Mouse (Mus musculus) megakaryocyte, adult 5-6 weeks (primary cell): ENCODE measurements around the gene Gemin7. TPM values are rescaled to one million over a fixed set of nuclear protein-coding genes. Genes with fewer than 3 reads are reported as not detected.

Source experiments
- ATAC-seq: 2 replicates; pipeline ENCODE4 v1.8.0; 2016; ENCODE audit warnings: mild to moderate bottlenecking, inconsistent platforms; ENCODE audit not compliant: poor library complexity, severe bottlenecking
- total RNA-seq, 2 experiments: library from RNA; stranded (forward) in 1 of 2; stranded (reverse) in 1 of 2; fragments of 153-499, 151-499 nt in 1 of 2; fragments of 221-1000, 200-1000 nt in 1 of 2; gene quantifications; 2 replicates each; pipeline versions ENCODE4 v1.2.3 to v1.2.4; 2015 to 2017

The Gemin7 gene
- total RNA-seq, 2 experiments from 2014 or later = 39.9 to 107 TPM

DNA sequence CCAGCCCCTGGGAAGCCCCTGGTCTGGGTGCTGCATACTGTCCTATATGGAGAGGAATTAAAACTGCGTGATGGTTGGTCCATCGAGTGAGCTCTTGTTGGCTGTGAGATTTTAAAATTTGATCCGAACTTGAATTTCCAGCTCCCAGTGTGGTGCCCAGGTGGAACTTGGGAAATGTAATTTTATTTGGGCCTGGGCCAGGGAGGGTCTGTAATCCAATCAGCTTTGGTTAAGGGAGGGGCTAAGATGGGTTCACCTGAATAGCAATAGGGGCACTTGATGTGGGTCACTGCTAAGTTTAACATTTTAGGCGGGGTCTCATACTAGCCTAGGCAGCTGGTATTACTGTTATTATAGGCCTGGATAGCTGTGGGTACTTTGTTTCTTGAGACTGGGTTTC, 1.0 kb upstream of the Gemin7 start:
- ATAC-seq = no peak

DNA sequence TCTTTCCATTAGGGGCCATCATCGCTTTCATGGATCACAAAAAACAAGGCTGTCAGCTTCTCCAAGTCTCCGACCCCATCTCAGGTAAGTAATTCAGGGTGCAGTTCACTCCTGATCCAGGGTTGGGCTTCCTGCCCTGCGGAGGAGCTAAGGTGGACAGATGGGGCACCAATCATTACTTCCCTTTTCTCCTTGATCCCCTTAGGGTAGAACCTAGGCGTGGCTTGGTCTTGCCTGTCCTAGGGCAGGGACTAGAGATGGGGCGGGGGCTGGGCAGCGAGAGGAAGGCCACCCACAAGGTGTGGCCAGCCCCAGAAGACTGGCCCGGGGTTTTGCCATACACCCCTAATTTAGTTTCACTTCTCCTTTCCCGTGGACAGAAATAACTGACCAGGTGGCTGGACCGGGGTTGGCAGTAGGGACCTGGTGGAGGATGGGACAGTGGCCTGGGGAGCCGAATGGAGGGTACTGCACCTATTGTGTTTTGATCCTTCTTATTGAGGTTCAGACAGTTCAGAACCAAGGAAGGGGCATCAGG, 551 bp upstream of the Gemin7 start:
- ATAC-seq = peak; percentile 87

DNA sequence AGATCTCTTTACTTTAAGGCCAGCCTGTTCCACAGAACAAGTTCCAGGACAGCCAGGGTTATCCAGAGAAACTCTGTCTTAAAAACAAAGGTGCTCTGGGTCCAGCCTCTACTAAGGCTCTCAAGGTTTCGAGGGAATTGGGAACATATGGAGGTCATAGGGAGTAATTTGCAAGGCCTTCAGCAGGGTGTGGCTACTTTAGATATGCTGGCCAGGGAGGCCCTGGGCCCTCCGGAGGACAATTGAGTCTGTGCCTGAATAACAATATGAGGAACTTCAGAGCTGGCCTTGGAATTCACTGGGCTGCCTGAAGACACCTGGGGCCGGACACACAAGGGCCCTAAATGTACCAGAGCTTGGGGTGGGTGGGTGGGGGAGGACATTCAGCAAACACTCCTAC, 1.8 kb downstream of the Gemin7 start:
- no peak for ATAC-seq

DNA sequence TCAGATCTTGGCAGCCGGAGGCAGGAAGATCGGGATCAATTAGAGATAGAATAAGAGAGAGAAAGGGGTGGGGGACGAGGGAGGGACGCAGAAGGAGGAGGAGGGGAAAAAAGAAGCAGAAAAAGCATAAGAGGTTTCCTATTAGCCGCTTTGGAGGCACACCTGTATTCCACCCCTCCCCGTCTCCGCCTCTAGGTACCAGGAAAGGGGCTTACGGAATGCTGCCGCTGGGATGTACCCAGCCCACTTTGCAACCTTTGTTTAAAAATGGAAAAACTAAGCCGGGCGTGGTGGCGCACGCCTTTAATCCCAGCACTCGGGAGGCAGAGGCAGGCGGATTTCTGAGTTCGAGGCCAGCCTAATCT, 3.6 kb downstream of the Gemin7 start:
- ATAC-seq = no peak

DNA sequence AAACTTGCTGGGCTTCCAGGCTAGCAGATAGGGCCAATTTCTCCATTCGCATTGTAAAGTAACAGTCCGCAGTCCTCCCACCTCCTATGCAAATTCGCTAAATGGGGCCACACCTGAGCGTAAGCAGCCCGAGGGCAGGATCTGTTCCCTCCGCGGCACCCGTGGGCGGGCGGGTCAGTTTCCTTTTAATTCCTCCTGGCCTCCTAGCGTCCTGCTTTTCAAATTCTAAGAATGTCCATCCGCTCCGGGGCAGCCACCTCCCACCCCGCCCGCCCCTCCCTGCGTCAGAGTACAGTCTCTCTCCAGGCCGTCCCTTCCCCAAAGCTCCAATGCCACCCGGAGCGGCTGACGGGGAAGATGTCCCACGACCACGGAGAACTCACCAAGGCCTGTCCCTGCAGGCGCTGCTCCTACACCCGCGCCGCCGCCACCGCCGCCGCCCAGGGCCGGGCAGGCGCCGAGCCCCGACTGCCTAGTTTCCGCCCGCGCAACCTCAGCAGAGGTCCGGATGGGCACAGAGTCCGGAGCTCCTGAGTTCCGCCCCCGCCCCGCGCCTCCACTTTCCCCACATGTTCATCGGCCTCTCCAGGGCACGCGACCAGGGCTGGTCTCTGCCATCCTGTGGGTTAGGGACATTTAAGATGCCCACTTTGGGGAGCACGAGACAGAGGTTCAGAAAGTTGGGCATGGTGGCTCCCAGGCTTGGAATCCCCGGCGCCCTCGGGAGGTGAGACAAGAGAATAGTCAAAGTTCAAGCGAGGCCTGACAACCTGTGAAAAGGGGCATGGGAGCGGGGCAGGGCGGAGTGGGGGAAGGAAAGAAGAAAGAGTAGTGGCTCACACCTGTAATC, 4.2 kb downstream of the Gemin7 start:
- ATAC-seq = peak; percentile 70

DNA sequence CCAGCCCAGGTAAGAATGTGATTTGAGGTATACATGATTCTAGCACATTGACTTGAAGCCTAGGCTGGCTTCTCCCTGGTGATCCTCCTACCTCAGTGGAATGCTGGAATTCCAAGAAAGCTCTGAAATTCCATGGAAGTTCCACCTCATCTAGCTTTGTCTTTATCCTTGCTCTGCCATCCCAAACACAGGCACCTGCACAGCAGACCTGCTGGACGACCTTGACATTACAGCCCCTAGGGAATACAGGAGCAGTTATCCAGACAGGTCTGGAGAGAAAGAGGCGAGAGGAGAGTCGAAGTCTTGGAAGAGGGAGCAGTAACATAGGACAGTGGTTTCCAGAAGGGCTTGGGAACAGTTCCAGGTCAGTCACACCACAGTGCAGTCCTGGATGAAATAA, 7.7 kb downstream of the Gemin7 start:
- no peak for ATAC-seq

DNA sequence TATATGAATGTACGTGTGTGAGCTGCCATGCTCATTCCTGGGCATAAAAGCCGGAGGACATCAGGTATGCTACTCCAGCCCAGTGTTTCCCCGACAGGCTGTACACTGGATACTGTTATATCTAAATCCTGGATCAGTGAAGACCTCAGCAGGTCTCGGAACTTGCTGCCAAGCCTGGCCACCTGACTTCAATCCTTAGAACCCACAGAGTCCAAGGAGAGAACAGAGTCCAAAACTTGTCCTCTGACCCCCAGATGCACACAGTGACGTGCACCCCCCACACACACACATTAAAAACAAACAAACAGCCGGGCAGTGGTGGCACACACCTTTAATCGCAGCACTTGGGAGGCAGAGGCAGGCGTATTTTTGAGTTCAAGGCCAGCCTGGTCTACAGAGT, 10.0 kb downstream of the Gemin7 start:
- ATAC-seq = no peak

DNA sequence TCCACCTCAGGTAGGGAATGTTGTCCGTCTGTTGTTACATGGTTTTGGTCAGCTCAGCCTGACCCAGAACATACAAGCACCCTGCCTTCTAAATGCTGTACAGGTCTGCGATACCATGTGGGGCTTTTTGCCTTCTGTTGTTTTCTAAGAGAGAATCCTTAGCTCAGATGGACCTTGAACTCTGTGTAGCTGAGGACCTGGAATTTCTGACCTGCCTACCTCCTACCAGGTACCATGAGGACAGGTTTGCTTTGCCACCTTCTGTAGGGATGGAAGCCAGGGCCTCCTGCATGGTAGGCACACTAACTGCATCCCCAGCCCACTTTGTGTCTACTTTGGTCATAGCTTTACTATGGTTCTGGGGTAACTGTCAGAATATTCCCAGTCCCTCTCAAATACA, 11.6 kb downstream of the Gemin7 start:
- ATAC-seq = no peak

DNA sequence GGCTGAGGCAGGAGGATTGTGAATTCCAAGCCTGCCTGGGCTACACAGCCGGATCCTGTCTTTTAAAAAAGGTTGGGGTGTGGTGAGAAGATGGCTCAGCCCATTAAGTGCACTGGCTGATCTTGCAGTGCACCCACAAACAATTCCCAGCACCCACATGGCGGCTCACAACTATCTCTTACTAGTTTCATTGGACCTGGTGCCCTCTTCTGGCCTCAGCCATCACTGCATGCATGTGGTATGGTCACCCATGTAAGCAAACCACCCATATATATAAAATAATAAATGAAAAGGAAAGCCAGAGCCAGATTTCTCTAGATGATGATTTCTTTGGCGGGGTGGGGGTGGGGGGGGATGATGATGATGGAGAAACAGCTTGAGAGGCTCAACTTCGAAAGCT, 12.9 kb downstream of the Gemin7 start:
- ATAC-seq = no peak

DNA sequence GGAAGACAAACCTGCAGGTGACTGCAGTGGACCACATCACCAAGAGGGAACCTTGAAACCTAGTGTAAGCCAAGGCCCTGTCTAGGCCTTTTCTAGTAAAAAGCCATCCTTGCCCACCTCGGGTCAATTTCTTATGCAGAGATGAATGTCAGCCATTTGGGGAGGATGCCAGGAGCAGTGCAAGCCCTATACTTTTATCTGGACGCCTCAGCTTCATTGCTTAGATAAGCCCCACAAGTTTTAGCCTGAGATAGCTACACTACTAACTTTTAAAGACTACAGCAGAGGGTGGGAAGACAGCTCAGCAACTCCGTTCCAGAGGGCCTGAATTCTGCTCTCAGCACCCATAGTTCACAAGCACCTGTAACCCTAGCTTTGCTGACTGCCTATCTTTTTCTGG, 13.5 kb downstream of the Gemin7 start:
- no peak for ATAC-seq

DNA sequence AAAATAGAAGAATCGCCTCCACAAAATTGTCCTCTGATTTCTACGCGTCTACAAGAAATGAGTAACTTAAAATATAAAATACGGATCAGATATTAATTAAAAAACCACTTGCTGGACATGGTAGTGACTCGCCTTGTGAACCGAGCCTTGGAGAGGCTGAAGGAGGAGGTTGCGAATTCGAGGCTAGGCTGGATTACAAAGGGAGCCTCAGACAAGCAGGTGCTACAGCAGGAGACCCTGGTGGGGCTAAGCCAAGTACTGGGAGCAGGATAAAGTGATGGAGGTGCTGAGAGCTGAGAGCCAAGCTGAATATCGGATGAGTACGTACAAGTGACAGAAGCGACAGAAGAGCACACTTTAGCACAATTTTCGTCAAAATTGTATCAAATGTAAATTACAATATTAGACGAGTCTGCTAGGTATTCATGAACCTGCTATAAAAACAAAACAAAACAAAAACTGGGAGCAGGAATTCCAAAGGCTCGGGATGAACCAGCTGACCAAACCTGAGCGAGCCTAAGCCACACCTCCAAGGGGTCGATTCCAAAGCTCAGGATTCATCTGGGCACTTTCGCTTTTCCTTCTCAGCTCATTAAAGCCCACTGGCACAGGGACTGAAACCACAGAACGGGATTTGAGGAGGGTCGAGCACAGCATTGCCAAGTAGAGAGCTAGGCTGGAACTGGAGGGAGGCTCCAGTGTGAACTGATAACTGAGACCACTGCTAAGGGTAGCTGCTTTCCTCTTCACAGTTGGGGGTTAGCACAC, 14.6 kb downstream of the Gemin7 start, which contains the start of gene Ppp1r37:
Gene Ppp1r37, minus strand, starts transcription at position 434 of the 768 bp plus-strand sequence.
- no peak for ATAC-seq

DNA sequence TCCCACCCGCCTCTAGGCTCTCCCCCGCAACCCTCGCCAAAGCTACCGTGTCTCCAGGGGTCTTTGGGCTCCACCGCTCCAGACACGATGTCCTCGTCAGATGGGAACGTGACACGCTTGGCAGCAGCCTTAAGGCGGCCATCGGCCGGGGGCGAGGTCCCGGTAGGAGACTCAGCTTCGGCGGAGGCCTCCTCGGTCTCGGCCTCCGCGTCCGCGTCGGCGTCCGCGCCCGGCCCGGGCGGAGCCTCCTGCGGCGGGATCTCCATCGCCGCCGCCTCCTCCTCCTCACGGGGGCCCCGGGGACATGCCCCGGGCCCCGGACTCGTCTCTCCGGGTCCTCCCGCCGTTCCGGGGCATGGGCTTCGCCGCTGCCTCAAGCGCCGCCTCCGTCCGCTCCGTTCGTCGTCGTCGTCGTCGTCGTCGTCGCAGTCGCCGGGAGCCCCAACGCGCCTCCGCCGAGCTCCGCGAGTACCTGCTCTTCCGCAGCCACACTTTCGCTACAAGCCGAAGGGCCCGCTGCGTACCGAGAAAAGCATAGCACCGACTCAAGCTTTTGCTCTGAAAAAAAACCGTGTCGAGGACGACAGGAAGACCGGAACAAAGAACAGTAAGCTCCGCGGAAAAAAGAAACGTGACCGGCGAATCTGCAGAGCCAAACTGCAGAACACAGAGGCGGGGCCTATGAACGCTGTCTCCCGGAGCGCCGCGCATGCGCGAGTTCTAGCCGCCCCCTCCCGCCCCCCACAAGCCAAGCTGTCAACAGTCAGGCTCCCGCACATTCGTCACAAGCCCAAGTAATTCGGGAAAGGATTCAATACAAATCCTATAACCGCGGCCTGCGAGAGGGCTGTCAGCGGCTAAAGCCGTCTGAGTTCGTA, 15.4 kb downstream of the Gemin7 start:
- ATAC-seq = peak; percentile 87

DNA sequence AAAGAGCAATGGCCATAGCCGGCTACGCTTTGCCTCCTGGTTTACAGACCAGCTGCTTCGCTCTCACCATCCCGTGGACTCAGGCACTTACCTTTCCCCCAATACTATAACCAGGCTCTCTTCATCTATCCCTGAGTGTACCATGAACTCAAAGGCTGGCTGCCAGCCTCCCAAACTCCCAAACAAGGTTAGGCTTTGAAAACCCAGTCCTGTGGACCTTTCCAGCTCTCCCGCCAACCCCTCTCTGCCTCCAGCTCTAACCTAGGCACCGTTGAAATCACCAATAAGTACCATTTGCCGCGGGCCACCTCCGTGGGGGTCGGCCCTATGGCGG, 16.0 kb downstream of the Gemin7 start:
- no peak for ATAC-seq

DNA sequence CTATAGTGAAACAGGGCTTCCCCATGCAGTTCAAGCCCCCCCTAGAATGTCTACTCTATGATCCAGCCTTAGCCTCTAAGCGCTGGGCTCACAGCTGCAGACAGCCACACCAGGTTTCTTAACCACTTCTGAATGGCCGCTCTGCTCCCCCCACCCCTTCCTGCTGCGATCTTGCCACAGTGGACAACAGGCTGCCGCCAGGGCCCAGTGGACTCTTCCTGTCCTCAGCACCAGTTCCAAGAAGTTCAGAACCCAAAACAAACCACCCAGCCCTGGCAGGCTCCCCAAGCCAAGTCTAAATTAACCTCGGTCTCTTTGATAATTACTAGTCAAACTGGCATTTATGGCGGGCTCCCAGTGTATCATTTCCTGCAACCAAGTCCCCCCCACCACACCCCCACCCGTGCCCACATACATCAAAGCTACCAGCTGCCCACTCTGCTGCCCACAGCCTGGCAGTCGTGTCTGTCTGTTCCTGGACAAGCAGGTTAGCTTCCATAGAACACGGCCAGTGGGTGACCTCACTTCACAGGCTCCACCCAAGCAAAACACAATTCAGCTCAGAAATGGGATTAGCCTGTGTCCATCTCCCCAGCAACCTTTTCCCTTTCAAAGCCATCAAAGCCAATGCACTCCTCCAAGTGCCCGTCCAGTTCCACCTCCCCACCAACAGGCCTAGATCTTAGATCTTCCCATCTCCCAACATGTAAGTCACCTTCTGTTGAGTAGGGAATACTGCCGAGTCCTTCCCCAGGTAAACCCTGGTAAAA, 16.7 kb downstream of the Gemin7 start:
- ATAC-seq = no peak

DNA sequence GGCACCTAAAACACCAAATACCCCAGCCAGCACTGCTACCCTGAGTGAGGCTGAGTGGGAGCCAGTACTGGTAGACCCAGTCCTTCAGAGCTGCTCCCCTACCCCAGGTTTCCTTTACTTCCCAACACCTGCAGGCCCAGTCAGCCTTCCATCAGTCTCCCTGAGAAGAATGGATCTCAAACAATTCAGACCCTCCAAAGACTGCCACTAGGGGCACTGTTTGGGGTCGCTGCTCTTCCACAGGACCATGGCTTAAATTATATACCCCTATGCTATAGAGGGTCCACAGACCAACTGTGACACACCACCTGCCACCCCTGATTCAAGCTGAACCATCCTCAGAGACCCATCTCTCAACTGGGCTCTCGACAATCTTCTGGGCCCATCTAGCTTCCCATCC, 18.4 kb downstream of the Gemin7 start:
- ATAC-seq = no peak

DNA sequence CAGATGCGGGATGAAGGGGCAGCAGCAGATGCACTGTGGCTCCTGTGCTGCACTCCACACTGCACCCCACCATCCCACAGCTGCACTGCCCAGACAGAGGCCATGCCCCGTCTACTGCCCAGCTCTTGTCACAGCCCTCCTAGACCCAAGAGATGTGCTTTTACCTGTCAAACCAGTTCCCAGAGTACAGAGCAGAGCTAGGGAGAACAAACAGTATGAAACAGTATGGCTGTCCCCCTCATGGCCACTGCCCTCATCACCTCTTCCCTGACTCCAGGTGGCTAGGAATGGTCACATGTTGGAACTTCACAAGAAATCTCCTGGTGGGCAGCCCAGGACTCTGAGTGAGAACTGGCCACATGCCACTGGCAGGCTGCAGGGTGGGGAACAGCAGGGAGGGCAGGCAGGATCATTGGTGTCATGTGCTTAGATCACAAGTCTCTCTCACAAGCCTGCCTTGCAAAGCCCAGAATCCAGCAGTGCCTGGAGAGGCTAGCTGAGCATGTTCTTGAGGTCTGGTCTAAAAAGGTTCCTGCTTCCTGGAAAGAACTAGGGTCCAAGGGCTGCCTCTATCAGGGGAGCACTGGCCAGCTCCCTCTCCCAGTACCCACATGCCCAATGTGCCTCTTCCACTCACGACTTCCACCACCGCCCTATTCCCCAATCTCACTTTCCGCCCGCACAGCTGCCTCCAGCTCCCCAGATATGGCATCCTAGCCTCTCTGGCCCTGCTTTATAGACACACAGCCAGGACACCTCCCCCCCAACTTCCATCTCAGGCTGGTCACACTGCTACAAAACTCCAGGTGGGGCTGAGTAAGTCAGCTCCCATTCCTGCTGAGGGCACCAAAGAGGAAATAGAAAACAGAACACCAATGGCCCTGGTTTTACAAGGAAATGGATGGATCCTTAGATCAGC, 19.2 kb downstream of the Gemin7 start:
- ATAC-seq = no peak

DNA sequence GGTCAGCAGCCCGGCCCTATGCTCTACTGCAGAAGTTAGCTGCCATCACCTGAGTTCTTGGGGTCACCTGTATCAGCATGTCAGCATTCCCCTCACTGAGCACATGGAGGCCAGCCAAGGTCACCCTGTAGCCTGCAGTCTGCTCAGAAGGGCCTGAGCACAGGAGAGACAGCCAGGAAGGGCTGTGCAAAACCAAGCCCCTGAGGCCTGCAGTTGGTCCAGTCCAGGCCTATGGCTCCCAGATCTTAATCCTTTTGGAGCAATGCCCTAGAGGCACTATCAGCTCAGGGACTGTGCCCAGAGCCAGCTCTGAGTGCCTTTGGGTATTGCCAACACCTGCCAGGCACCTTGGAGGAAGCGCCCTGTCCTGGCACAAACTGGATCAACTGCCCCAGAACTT, 20.3 kb downstream of the Gemin7 start:
- ATAC-seq = no peak

DNA sequence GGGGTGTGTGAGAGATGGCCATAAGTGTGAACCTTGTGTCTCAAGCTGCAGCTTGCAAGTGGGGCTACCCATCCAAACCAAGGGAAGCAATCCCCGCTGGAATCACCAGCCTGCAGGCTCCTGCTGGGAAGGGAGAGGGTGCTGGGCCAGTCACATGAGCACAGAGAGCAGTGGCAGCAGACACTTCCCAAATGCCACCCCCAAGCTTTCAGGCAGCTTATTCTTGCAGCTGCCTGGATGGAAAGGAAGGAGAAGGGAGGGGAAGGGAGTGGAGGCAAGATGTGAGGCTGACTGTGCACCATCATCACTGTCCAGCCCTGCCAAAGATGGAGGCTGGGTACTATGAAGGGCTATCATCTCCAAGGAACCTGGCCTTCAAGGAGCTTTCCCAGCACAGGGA, 23.2 kb downstream of the Gemin7 start:
- no peak for ATAC-seq

DNA sequence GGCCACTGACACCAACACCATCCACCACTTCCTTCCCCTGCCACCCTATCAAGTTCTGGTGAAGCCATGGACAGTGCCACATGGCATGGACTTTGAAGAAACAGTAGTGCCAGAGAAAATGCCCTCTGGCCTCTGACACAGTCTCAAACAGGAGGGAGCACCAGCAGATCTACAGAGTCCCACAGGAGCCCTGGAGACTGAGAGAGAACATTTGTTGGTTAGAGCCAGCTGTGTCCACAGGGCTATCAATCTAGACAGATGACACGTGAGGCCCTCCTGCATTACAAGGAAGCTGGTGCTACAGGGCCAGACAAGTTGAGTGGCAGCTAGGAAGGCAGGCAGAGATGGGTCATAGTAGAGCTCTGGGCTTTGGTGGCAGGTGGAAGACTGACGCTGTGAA, 25.0 kb downstream of the Gemin7 start:
- ATAC-seq = no peak
